Comparison of ENCODE assay signal across 8 mouse cellular contexts in genomic region chr11:120314721-120315415, GRCm38 (mm10). TPM values are rescaled to one million over a fixed set of nuclear protein-coding genes. Genes with fewer than 3 reads are reported as not detected.
A peak's percentile ranks its signal among the peaks of the same experiment; 100 is the strongest.
DNase-seq lines count a peak whose midpoint lies in the region.

No protein-coding gene starts in this region.

- intact Hi-C loops in left cerebral cortex, postnatal 4 days (cut with DNase I): no loop called here

- DNase-seq in heart, embryonic 10.5 days (ENCODE audit: low spot score): peak; percentile 73
- DNase-seq in heart, adult 9 months (ENCODE audit: low spot score in 2 of 2): no peak
- DNase-seq in MN1 (ENCODE audit: low spot score): peak; percentile 60
- peak; percentile 20 for DNase-seq in heart, postnatal 4 days
- peak; percentile 9 for DNase-seq in midbrain, embryonic 10.5 days (ENCODE audit: low spot score)
- no peak for DNase-seq in thymus, postnatal 0 days (ENCODE audit: low spot score)
- no peak for DNase-seq in left cerebral cortex, postnatal 4 days
- no peak for DNase-seq in left cerebral cortex, adult 18-20 months (ENCODE audit: low spot score in 2 of 2)

- no peaks in the 10 kb centered on the region for H3K9me3 ChIP-seq in heart, embryonic 10.5 days
- H3K9me3 ChIP-seq in midbrain, embryonic 10.5 days (replicated peaks): no peaks in the 10 kb centered on the region

- no peaks in the 10 kb centered on the region for H3K27me3 ChIP-seq in heart, embryonic 10.5 days (ENCODE audit: insufficient read depth, poor library complexity, severe bottlenecking)
- H3K27me3 ChIP-seq in midbrain, embryonic 10.5 days (ENCODE audit: low read depth, poor library complexity, severe bottlenecking): no peaks in the 10 kb centered on the region

- H3K36me3 ChIP-seq in heart, embryonic 10.5 days: no peaks in the 10 kb centered on the region
- H3K36me3 ChIP-seq in midbrain, embryonic 10.5 days: no peaks in the 10 kb centered on the region

- WGBS in heart, embryonic 10.5 days: 44% methylated on average over 16 of the region's 16 CpGs
- 37% methylated on average over 16 of the region's 16 CpGs for WGBS in midbrain, embryonic 10.5 days

- peaks cover 53% of the 10 kb centered on the region for H3K4me1 ChIP-seq in heart, embryonic 10.5 days
- H3K4me1 ChIP-seq in midbrain, embryonic 10.5 days: peaks cover 63% of the 10 kb centered on the region

- peak overlapping the region; percentile 96 for H3K27ac ChIP-seq in heart, embryonic 10.5 days
- peak overlapping the region; percentile 96 for H3K27ac ChIP-seq in midbrain, embryonic 10.5 days (replicated peaks)

- H3K4me3 ChIP-seq in heart, embryonic 10.5 days: peak overlapping the region; percentile 64
- peak overlapping the region; percentile 66 for H3K4me3 ChIP-seq in midbrain, embryonic 10.5 days

RNA-seq across cellular contexts. Expression of gene Actg1, which starts 33.5 kb away (rescaled TPM):
- 1,513 and 2,033 TPM in 2 replicates for polyA plus RNA-seq in heart, embryonic 10.5 days (2016; fragmentation: Nextera tagmentation; extraction: Ambion mirVana)
- total RNA-seq in heart, postnatal 4 days (2021): 1,000 to 10,000 TPM in 1 of 2 experiments, 100 to 1,000 TPM in 1; 930 to 1,002 TPM
- polyA plus RNA-seq in midbrain, embryonic 10.5 days (2016; fragmentation: Nextera tagmentation; extraction: Ambion mirVana): 2,836 and 2,964 TPM in 2 replicates
- 1,815 and 1,857 TPM in 2 replicates for polyA plus RNA-seq in thymus, postnatal 0 days (2015; fragmentation: Nextera tagmentation; extraction: Ambion mirVana)
- total RNA-seq in left cerebral cortex, postnatal 4 days (2021): 1,000 to 10,000 TPM; 3,514 to 3,537 TPM
- total RNA-seq in left cerebral cortex, adult 18-20 months (2021): 1,000 to 10,000 TPM; 1,195 to 1,258 TPM

RNA-seq across cellular contexts. Expression of gene Fscn2, which starts 46.5 kb away (rescaled TPM):
- 0.25 and 0.49 TPM in 2 replicates for polyA plus RNA-seq in heart, embryonic 10.5 days (2016; fragmentation: Nextera tagmentation; extraction: Ambion mirVana)
- total RNA-seq in heart, postnatal 4 days (2021): under 1 TPM in 1 of 2 experiments, not detected in 1; 0.34 TPM
- 0.61 and 0.62 TPM in 2 replicates for polyA plus RNA-seq in midbrain, embryonic 10.5 days (2016; fragmentation: Nextera tagmentation; extraction: Ambion mirVana)
- 0.46 and 0.59 TPM in 2 replicates for polyA plus RNA-seq in thymus, postnatal 0 days (2015; fragmentation: Nextera tagmentation; extraction: Ambion mirVana)
- total RNA-seq in left cerebral cortex, postnatal 4 days (2021): under 1 TPM; 0.42 to 0.44 TPM
- total RNA-seq in left cerebral cortex, adult 18-20 months (2021): not detected

Comparison
In these comparisons a context has a peak if more than half of its experiments do, and no peak if none do; other contexts are left out.
1. DNase-seq: peak in heart, embryonic 10.5 days (single experiment), MN1 (single experiment), heart, postnatal 4 days (single experiment) and midbrain, embryonic 10.5 days (single experiment); none in heart, adult 9 months (0 of 2), thymus, postnatal 0 days (single experiment), left cerebral cortex, postnatal 4 days (single experiment) and left cerebral cortex, adult 18-20 months (0 of 2).